Mouse (Mus musculus) gastrocnemius, adult 18-20 months (tissue): ENCODE measurements around the gene Phf5a. TPM values are rescaled to one million over a fixed set of nuclear protein-coding genes. Genes with fewer than 3 reads are reported as not detected.

Source experiments
- DNase-seq: peaks from one replicate; pipeline ENCODE4 v3.0.0; 2021; ENCODE audit warnings: low spot score
- total RNA-seq, 2 experiments: library from RNA; stranded (reverse); gene quantifications; 2 replicates each; pipeline ENCODE4 v1.2.3; 2021

Gene Phf5a
- total RNA-seq, 2 experiments from 2014 or later: 35.5 to 35.7 TPM

- DNase-seq: no peak
Observed at GRCm38 (mm10) chr15:81829208-81829580, 42.5 kb downstream of the Phf5a start.

GRCm38 (mm10) chr15:81828426-81829207 lies 43.1 kb downstream of the Phf5a start:
- peak; percentile 48 for DNase-seq

- no peak for DNase-seq
Observed at GRCm38 (mm10) chr15:81824832-81825231, 46.9 kb downstream of the Phf5a start.

- no peak for DNase-seq
Observed at GRCm38 (mm10) chr15:81822631-81823030, 49.1 kb downstream of the Phf5a start.

- no peak for DNase-seq
Observed at GRCm38 (mm10) chr15:81818404-81818803, 53.3 kb downstream of the Phf5a start.

- no peak for DNase-seq
Observed at GRCm38 (mm10) chr15:81814716-81815370, 56.9 kb downstream of the Phf5a start.

Other genes starting within 250 kb of the Phf5a start
- 1 to 10 TPM; 7.7 to 8.7 TPM for gene L3mbtl2, start 208.0 kb downstream of the Phf5a start, total RNA-seq
- gene Chadl, start 174.6 kb downstream of the Phf5a start, total RNA-seq: 1 to 10 TPM; 1.2 to 1.4 TPM
- gene Zc3h7b, start 126.9 kb downstream of the Phf5a start, total RNA-seq: 10 to 100 TPM; 32.7 to 34.2 TPM
- gene Rangap1, start 126.4 kb downstream of the Phf5a start, total RNA-seq: 10 to 100 TPM; 20.0 to 21.4 TPM
- 100 to 1,000 TPM; 124 to 160 TPM for gene Tef, start 69.5 kb downstream of the Phf5a start, total RNA-seq
- 100 to 1,000 TPM in 1 of 2 experiments, 10 to 100 TPM in 1; 89.1 to 174 TPM for gene Tob2, start 13.1 kb downstream of the Phf5a start, total RNA-seq
- gene Aco2, start 398 bp upstream of the Phf5a start, total RNA-seq: 1,000 to 10,000 TPM; 1,165 to 1,199 TPM
- gene Polr3h, start 54.3 kb upstream of the Phf5a start, total RNA-seq: 1 to 10 TPM; 5.8 to 7.2 TPM
- 1 to 10 TPM; 1.0 to 1.5 TPM for gene Csdc2, start 64.8 kb upstream of the Phf5a start, total RNA-seq
- 10 to 100 TPM; 14.1 to 16.7 TPM for gene Pmm1, start 89.0 kb upstream of the Phf5a start, total RNA-seq
- not detected for gene 1700029P11Rik, start 108.6 kb upstream of the Phf5a start, total RNA-seq
- gene Xrcc6, start 115.9 kb upstream of the Phf5a start, total RNA-seq: 10 to 100 TPM; 22.9 to 25.3 TPM
- 10 to 100 TPM; 16.7 to 17.6 TPM for gene Desi1, start 162.0 kb upstream of the Phf5a start, total RNA-seq
- gene Snu13, start 175.7 kb upstream of the Phf5a start, total RNA-seq: 10 to 100 TPM; 48.7 to 51.4 TPM
- not detected for gene 4930407I10Rik, start 187.2 kb upstream of the Phf5a start, total RNA-seq
- gene Mei1, start 198.1 kb upstream of the Phf5a start, total RNA-seq: under 1 TPM in 1 of 2 experiments, not detected in 1; 0.09 TPM